Mouse (Mus musculus) T-helper 1 cell (primary cell): Measurements from ENCODE around the gene Itgae.

Source experiments
- in situ Hi-C: fragments of 300-600 bp; cut with MboI, MseI; formaldehyde crosslinking; loops from one replicate; pipeline ENCODE4 v1.15.1; 2025; ENCODE audit warnings: high pct_unique_total_duplicates

The Itgae gene

GRCm38 (mm10) chr11:73194444-73194843, 104.1 kb downstream of the Itgae start:
- in situ Hi-C loops, result loop anchor here (25.0 kb wide), 1 partner anchor 1643 kb away; the partner anchor contains the start of gene Mnt
